Mouse (Mus musculus): Measurements from ENCODE around the gene Spn. TPM values are rescaled to one million over a fixed set of nuclear protein-coding genes. Genes with fewer than 3 reads are reported as not detected.

Gene Spn
- polyA plus RNA-seq, 1 experiment = 36.3 TPM

DNA sequence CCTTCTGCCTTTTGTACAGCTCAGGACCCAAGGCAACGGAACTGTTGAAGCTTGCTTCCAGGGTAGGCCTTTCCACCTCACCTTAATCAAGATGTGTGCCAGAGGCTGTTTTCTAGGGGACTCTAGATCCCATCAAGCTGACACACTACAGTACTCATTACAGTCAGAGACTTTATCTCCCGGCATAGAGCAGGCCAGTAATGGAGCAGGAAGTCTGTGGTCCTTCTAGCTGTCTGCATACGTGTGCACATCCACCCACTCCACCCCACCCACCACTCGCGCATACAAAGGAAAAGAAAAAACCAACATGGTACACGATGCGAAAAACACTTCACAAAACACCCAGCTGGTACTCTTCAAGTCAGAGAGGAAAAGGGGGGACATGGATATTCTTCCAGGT lies 6.8 kb upstream of the Spn start:
- H3K4me1 ChIP-seq (ENCODE audit: control insufficient read depth, insufficient read depth, low read length) = peaks cover 34% of the 10 kb centered on the region
- no peak for TF ChIP-seq POLR2A (IDR thresholded peaks at IDR 0.05; ENCODE audit: borderline replicate concordance, low read depth, low read length)
- TF ChIP-seq CTCF (IDR thresholded peaks at IDR 0.05; ENCODE audit: low read depth, low read length) = no peak
- H3K27ac ChIP-seq (ENCODE audit: insufficient read depth, low read depth, low read length) = no peak overlapping the region
- no peak overlapping the region for H3K4me3 ChIP-seq (ENCODE audit: insufficient read depth, low read length)

DNA sequence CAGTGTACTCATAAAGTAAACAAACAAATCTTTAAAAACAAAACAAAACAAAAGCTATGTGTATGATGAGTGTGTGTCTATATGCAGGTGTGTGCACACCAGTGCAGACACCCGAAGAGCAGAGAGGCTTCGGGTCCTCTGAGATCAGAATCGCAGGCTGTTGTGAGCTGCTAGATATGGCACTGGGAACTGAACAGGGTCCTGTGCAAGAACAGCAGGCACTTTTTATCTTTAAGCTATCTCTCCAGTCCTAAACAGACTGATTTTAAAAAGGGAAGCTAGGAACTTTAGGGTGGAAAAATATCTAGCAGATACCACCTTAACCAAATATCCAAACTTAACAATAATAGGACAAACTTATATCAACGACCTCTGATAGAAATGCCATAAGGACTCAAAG lies 5.0 kb upstream of the Spn start:
- TF ChIP-seq POLR2A (IDR thresholded peaks at IDR 0.05; ENCODE audit: borderline replicate concordance, low read depth, low read length) (no peak), CTCF (IDR thresholded peaks at IDR 0.05; ENCODE audit: low read depth, low read length) (no peak)
- Histone ChIP-seq H3K27ac (ENCODE audit: insufficient read depth, low read depth, low read length) (no peak overlapping the region), H3K4me1 (ENCODE audit: control insufficient read depth, insufficient read depth, low read length) (peaks cover 32% of the 10 kb centered on the region), H3K4me3 (ENCODE audit: insufficient read depth, low read length) (no peak overlapping the region)

DNA sequence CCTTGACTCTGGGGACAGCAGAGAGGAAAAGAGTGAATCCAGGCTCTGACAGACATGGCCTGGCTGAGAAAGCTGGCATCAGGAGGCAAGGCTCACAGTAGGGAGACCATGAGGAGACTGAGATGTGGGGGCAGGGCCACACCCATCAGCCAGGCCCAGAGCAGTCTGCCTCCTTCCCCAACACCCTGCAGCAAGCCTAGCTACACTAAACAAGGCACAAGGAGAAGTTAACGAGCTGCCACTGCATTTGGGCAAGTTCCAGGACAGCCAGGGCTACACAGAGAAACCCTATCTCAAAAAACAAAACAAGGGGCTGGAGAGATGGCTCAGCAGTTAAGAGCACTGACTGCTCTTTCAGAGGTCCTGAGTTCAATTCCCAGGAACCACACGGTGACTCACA lies 4.6 kb upstream of the Spn start:
- no peak overlapping the region for H3K4me3 ChIP-seq (ENCODE audit: insufficient read depth, low read length)
- no peak for TF ChIP-seq CTCF (IDR thresholded peaks at IDR 0.05; ENCODE audit: low read depth, low read length)
- TF ChIP-seq POLR2A (IDR thresholded peaks at IDR 0.05; ENCODE audit: borderline replicate concordance, low read depth, low read length) = no peak
- no peak overlapping the region for H3K27ac ChIP-seq (ENCODE audit: insufficient read depth, low read depth, low read length)
- peaks cover 35% of the 10 kb centered on the region for H3K4me1 ChIP-seq (ENCODE audit: control insufficient read depth, insufficient read depth, low read length)

DNA sequence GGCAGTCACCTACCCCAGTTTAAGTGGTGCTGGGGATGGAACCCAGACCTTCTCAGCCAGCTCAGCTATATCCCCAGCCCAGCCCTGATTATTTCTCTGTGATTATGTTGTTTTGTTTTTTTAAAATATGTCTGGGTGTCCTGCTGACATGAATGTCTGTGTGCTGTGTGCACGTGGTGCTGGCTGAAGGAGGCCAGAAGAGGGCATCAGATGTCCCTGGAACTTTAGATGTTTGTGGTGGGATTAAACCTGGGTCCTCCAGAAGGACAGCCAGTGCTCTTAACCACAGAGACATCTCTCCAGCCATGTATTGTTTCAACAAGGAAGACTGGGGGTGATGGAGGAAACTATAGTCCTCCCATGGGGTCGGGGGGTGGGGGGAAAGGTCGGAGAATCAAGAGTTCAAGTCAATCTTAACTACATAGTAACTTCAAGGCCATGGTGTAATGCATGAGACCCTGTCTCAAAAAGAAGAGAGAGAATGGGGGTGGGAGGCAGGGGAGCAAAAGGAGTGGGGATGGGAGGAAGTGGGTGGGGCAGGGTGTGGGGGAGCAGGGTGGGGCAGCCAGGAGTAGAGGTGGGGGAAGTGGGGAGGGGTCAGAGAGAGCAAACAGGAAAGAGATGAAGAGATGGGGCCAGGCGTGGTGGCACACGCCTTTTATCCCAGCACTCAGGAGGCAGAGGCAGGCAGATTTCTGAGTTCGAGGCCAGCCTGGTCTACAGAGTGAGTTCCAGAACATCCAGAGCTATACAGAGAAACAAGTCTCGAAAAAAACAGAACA lies 3.2 kb upstream of the Spn start:
- peaks cover 34% of the 10 kb centered on the region for H3K4me1 ChIP-seq (ENCODE audit: control insufficient read depth, insufficient read depth, low read length)
- TF ChIP-seq CTCF (IDR thresholded peaks at IDR 0.05; ENCODE audit: low read depth, low read length) = 0 out of 2 replicates have a peak, but pooled peaks have one; percentile 28
- no peak for TF ChIP-seq POLR2A (IDR thresholded peaks at IDR 0.05; ENCODE audit: borderline replicate concordance, low read depth, low read length)
- H3K27ac ChIP-seq (ENCODE audit: insufficient read depth, low read depth, low read length) = no peak overlapping the region

DNA sequence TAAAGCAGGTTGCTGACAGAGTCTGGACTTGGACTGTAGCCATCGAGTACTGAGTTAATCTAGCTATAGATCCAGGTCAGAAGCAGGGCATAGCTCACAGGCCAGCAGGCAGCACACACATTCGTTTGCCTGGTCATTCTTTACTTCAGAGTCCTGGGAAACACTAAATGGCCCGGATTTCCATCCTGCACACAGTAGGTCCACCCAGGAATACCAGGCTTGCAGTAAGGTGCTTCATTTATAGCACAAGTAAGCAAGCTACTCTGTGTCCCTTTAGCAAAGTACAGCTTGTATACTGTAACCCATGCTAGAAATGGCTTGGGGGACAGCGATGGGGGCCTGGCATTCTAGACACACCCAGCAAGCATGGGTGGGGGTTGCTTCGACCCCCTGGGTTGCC lies 1.9 kb upstream of the Spn start:
- Histone ChIP-seq H3K4me1 (ENCODE audit: control insufficient read depth, insufficient read depth, low read length) (peaks cover 31% of the 10 kb centered on the region), H3K4me3 (ENCODE audit: insufficient read depth, low read length) (no peak overlapping the region), H3K27ac (ENCODE audit: insufficient read depth, low read depth, low read length) (no peak overlapping the region)
- no peak for TF ChIP-seq CTCF (IDR thresholded peaks at IDR 0.05; ENCODE audit: low read depth, low read length)
- no peak for TF ChIP-seq POLR2A (IDR thresholded peaks at IDR 0.05; ENCODE audit: borderline replicate concordance, low read depth, low read length)

More for the DNA sequence above, 3.2 kb upstream of the Spn start:
- H3K4me3 ChIP-seq (ENCODE audit: insufficient read depth, low read length) = no peak overlapping the region

DNA sequence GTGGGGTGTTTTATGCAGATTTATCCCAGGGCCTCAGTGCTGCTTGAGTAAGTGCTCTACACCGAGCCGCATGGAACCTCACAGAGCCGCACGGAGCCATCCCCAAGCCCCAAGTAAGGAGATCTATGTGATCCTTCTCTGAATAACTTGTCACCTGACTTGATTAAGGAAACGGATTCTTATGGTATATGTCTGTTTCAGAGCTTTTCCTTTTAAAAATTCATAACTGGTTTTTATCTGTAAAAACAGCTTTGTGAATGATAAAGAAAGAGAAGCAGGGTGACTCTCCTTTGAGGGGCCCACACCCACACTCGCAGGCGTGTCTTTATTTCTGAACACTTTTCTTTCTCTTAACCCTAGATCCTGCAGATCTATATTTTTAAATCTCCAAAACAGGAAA lies 1.5 kb upstream of the Spn start:
- H3K4me3 ChIP-seq (ENCODE audit: insufficient read depth, low read length) = no peak overlapping the region
- peaks cover 30% of the 10 kb centered on the region for H3K4me1 ChIP-seq (ENCODE audit: control insufficient read depth, insufficient read depth, low read length)
- no peak for TF ChIP-seq POLR2A (IDR thresholded peaks at IDR 0.05; ENCODE audit: borderline replicate concordance, low read depth, low read length)
- H3K27ac ChIP-seq (ENCODE audit: insufficient read depth, low read depth, low read length) = no peak overlapping the region

DNA sequence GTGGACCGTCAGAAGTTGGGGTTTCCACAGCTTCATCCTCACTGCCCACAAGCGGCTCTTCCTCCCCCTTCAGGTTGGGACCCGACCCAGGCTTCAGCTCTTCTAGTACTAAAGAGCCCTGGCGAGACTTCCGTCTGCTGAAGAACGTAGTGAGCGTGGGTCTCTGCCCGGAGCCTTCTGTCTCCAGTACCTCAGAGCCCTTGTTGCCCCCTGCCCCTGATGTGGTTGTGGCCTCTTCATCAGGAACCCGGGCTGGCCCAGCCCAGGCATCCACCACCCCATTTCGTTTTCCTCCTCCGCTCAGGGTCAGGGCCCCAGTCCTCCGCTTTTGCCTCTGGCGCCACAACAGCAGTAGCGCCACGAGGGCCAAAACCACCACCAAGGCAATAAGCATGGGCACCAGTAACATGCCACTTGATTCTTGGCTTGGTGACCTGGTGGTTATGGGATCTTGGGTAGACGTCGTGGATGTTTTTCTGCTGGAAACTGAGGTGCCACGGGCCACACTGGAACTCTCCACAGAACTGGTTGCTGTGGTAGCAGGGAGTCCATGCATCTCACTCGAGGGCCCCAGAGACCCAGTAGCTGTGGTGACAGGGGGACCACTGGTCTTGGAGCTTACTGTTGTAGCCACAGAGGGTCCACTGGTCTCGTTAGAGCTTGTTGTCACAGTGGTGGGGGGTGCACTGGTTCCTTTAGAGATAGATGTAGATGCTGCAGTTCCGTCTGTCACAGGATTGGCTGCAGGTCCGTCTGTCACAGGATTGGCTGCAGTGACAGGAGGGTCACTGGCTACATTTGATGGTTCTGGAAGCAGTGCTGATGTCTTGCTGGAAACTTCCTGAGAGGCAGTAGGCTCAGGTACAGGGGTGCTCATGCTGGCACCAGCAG lies 1.2 kb downstream of the Spn start:
- Histone ChIP-seq H3K4me1 (ENCODE audit: control insufficient read depth, insufficient read depth, low read length) (peaks cover 26% of the 10 kb centered on the region), H3K4me3 (ENCODE audit: insufficient read depth, low read length) (no peak overlapping the region), H3K27ac (ENCODE audit: insufficient read depth, low read depth, low read length) (no peak overlapping the region)
- no peak for TF ChIP-seq POLR2A (IDR thresholded peaks at IDR 0.05; ENCODE audit: borderline replicate concordance, low read depth, low read length)
- TF ChIP-seq CTCF (IDR thresholded peaks at IDR 0.05; ENCODE audit: low read depth, low read length) = no peak

DNA sequence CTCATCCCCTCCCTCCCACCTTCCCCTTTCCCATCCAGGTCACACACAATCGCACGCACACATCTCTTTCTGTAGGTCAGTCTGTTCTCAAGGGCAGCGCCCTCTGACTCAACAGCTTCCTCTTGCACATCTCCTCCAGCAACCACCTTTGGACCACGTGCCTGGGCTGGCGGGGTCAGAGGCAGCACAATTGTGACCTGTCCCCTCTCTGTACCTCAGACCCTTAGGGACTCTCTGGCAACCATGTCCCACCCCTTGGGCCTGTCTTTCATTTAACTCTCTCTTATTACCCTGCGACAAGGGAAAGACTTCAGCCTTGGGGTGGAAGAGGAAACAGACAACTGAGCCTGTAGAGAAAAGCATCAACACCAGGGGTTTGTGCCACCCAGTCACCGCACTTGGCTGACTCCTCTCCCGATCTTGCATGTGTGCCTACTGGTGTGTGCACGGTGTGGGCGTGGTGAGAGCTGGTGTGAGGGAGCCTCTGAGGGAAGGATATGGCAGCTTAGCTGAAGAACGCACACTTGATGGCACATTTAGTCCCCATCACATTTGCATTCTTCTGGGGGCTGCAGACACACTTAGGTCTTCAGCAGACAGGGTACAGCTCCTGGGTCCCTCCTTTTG lies 2.7 kb downstream of the Spn start:
- TF ChIP-seq POLR2A (IDR thresholded peaks at IDR 0.05; ENCODE audit: borderline replicate concordance, low read depth, low read length) = no peak
- TF ChIP-seq CTCF (IDR thresholded peaks at IDR 0.05; ENCODE audit: low read depth, low read length) = no peak
- H3K4me1 ChIP-seq (ENCODE audit: control insufficient read depth, insufficient read depth, low read length) = peaks cover 27% of the 10 kb centered on the region
- no peak overlapping the region for H3K4me3 ChIP-seq (ENCODE audit: insufficient read depth, low read length)
- no peak overlapping the region for H3K27ac ChIP-seq (ENCODE audit: insufficient read depth, low read depth, low read length)

DNA sequence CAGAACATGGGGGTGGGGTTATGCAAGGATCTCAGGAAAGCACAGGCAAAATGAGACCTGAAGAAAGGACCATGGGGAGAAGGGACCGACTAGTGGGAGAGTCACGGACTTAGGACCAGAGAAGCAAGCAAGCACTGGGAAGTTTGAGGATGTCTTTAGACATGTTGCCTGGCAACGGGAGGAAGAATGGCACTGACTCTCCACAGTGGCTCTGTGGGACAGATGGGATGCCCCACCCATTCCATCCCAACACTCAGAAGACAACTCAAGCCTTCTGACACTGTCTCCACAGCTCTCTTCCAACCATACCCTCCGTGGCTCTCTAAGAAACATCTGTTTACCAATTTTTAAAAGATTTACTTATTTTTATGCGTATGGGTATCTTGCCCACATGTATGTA lies 4.5 kb downstream of the Spn start:
- H3K4me3 ChIP-seq (ENCODE audit: insufficient read depth, low read length) = no peak overlapping the region
- TF ChIP-seq POLR2A (IDR thresholded peaks at IDR 0.05; ENCODE audit: borderline replicate concordance, low read depth, low read length) = no peak
- no peak for TF ChIP-seq CTCF (IDR thresholded peaks at IDR 0.05; ENCODE audit: low read depth, low read length)
- H3K4me1 ChIP-seq (ENCODE audit: control insufficient read depth, insufficient read depth, low read length) = peaks cover 41% of the 10 kb centered on the region
- H3K27ac ChIP-seq (ENCODE audit: insufficient read depth, low read depth, low read length) = no peak overlapping the region

Data from bone marrow macrophage, adult 2 months (primary cell).